Mouse (Mus musculus): ENCODE data around the gene Tmem235.

The Tmem235 gene

GRCm38 (mm10) chr11:117894676-117895075, 34.1 kb downstream of the Tmem235 start:
- DNase-seq: no peak

DNA sequence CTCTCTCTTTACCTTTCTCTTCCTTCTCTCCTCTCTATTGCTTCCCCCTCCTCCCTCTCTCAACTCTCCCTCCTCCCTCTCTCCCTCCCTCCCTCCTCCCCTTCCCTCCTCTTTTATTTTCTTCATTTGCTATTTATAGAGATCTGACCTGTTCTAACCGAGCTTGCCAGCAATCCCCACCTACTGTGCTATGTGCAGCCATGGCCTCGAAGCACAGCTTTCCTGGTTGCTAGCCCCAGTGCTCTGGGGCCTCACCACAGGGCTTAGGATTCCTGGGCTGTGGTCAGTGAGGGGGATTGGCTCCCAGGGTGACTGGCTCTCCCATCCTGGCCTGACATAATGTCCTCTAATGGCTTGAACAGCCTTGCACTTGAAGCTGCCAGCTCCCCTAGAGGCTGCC, 36.0 kb downstream of the Tmem235 start:
- no peak for DNase-seq

DNA sequence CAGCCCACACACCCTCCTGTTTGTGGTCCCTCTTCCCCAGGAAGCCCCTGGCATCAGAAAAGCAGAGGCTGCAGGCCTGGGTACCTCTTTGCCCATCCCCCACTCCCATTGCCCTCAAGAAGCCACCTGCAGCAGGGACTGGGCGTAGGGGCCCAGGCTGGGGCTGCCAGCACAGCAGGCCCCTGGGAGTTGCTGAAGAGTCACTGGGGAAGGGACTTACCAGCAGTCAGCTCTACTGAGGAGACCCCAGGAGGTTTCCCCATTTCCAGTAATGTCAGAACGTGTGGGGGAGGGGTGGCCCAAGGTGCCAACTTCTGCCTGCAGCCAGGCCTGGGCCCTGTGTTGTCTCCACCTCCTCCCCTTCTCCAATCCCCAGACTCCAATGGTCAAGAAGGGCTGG, 41.7 kb downstream of the Tmem235 start:
- DNase-seq: no peak

- no peak for DNase-seq
Observed at GRCm38 (mm10) chr11:117904442-117904841, 43.9 kb downstream of the Tmem235 start.

DNA sequence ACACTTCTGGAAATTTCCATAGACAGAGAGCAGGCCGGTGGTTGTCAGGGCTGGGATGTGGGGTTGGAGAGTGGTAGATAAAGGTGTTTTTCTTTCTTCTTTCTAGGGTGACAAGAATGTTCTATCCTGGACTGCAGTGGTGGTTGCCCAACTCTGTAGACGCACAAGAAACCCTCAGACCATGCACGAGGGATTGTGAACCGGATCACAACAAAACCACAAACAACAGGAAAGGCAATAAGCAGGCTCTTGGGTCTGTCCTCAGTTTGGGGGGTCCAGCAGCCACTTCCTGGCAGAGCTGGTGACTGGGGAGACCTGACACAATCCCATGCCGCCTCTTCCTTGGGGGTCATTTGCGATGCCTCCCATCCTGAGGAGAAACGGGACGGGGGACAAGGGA, 48.8 kb downstream of the Tmem235 start:
- no peak for DNase-seq

GRCm38 (mm10) chr11:117912684-117913352, 52.3 kb downstream of the Tmem235 start:
- DNase-seq: peak; percentile 71

DNA sequence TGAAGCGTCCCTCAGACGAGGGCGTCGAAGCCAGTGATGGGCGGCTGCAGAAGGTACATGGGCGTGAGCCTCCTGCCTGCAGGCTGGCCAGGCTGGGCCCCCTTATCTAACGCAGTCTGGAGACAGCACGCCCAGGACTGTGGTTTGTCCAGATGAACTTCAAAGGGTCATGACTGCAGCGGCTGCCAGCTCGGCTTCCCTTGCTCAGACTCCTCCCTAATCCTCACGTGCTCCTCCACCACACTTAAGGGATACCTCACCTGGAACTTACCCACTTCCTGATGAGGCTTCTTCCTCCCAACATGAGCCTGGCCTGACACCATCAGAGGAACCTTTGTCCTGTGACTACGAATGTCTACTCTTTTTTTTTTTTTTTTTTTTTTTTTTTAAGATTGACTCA, 54.0 kb downstream of the Tmem235 start:
- DNase-seq: no peak
